Mouse (Mus musculus) hindbrain, embryonic 11.5 days (tissue): ENCODE measurements around the gene Inf2. TPM values are rescaled to one million over a fixed set of nuclear protein-coding genes. Genes with fewer than 3 reads are reported as not detected.

Source experiments
- ATAC-seq: fragments of 200-750 bp; cut with Nextera tagmentation; 2 replicates; pipeline ENCODE4 v1.8.0; 2017; ENCODE audit warnings: mild to moderate bottlenecking, moderate TSS enrichment, moderate library complexity; ENCODE audit not compliant: low FRiP score
- DNase-seq: peaks from one replicate; pipeline ENCODE4 v3.0.0-alpha.2; 2015; ENCODE audit warnings: low spot score
- H3K27ac ChIP-seq: fragments of 300-500 bp; sonication (generic); 2 replicates; pipeline ENCODE4 v1.5.1; 2014; ENCODE audit warnings: mild to moderate bottlenecking, low read depth, low read length
- H3K27me3 ChIP-seq: fragments of 300-500 bp; sonication (generic); 2 replicates; pipeline ENCODE4 v1.6.1; 2014; ENCODE audit warnings: mild to moderate bottlenecking, low read length, moderate library complexity, mixed read lengths; ENCODE audit not compliant: control insufficient read depth, insufficient read depth
- H3K36me3 ChIP-seq: fragments of 300-500 bp; sonication (generic); 2 replicates; pipeline ENCODE4 v1.6.1; 2014; ENCODE audit warnings: mild to moderate bottlenecking, low read length, moderate library complexity, mixed read lengths; ENCODE audit not compliant: control insufficient read depth, insufficient read depth
- H3K4me1 ChIP-seq: fragments of 300-500 bp; sonication (generic); replicated peaks from 2 replicates; pipeline ENCODE4 v1.6.1; 2014; ENCODE audit warnings: low read length, mixed read lengths; ENCODE audit not compliant: control insufficient read depth, insufficient read depth
- H3K4me2 ChIP-seq: fragments of 300-500 bp; sonication (generic); replicated peaks from 2 replicates; pipeline ENCODE4 v1.6.1; 2014; ENCODE audit warnings: mild to moderate bottlenecking, low read depth, low read length
- H3K4me3 ChIP-seq: fragments of 300-500 bp; sonication (generic); 2 replicates; pipeline ENCODE4 v1.5.1; 2014; ENCODE audit warnings: low read depth, low read length
- H3K9ac ChIP-seq: fragments of 300-500 bp; sonication (generic); 2 replicates; pipeline ENCODE4 v1.6.1; 2014; ENCODE audit warnings: low read depth, low read length
- H3K9me3 ChIP-seq: fragments of 300-500 bp; sonication (generic); 2 replicates; pipeline ENCODE4 v1.6.1; 2016; ENCODE audit warnings: low read length; ENCODE audit not compliant: control insufficient read depth
- WGBS: fragments of 180-500 bp; shearing (Covaris S2); extraction: QIAGEN DNeasy Blood & Tissue Kit; methylation state at CpG from one replicate; pipeline ENCODE4 v1.1.7; 2014; 5-methylcytosine and 5-hydroxymethylcytosine counted together
- polyA plus RNA-seq: library from polyadenylated mRNA; unstranded; fragments of >200 nt; fragmentation: Nextera tagmentation; extraction: Ambion mirVana; gene quantifications from 2 replicates; pipeline ENCODE4 v1.2.1, GENCODE M21; 2014

Gene Inf2
- polyA plus RNA-seq, 1 experiment from 2014 or later, result 1.2 TPM

DNA sequence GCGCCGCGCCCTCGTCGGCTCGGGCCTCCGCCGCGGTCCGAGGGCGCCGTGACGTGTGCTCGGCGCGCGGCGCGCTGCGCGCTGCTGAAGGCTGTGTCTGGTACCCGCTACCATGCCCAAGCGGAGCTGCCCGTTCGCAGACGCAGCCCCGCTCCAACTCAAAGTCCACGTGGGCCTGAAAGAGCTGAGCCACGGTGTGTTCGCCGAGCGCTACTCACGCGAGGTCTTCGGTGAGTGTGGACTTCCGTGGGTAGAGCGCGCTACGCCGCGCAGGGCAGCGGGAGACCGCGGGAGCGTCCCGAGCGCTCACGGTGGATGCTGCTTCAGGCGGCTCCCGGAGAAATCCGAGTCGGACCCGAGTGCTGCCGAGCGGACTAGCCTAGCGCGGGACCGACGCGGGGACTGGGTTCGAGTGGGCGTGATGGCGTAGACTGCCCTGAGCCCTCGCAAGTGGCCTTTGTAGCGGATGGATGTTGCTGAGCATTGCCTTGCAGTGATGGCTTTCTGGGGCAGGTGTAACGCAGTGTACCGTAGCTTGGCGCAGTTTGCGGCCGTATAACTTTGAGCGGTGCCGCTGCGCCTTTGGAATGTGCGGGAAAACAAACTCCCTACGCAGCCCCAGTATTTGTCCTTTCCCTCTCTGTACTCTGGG, 56.4 kb downstream of the Inf2 start:
- 0 out of 2 replicates have a peak, but pooled peaks cover 9% of the 10 kb centered on the region for H3K36me3 ChIP-seq
- H3K4me1 ChIP-seq, result peaks cover 4% of the 10 kb centered on the region
- WGBS, result under 1% methylated on average over 75 of the region's 75 CpGs
- no peaks in the 10 kb centered on the region for H3K9me3 ChIP-seq
- peak overlapping the region; percentile 71 for H3K4me3 ChIP-seq
- peak overlapping the region; percentile 78 for H3K9ac ChIP-seq
- peak overlapping the region; percentile 84 for H3K4me2 ChIP-seq
- peak overlapping the region; percentile 77 for H3K27ac ChIP-seq
- ATAC-seq (peak; percentile 60), DNase-seq (no peak)
- no peaks in the 10 kb centered on the region for H3K27me3 ChIP-seq

DNA sequence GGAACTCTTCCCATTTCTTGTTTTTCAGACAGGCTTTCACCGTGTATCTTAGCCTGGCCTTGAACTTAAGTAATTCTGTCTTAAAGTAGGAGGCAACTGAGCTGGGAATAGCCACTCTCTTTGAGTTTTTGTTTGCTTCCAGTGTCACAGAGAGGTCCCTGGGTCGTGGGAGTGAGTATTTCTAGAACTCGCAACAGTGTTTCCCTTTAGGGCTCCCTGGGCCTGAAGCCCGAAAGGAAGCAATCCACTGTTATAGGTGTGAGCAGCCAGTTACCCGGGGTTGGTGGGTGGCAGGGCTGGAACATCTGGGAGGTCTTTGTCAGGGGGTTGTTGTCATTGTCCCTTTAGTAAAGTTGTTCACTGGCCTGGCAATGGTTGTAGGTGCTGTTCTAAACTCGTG, 57.6 kb downstream of the Inf2 start:
- DNase-seq (no peak), ATAC-seq (no peak)
- no peaks in the 10 kb centered on the region for H3K9me3 ChIP-seq
- no peaks in the 10 kb centered on the region for H3K27me3 ChIP-seq
- 0 out of 2 replicates have a peak, but pooled peaks cover 9% of the 10 kb centered on the region for H3K36me3 ChIP-seq
- peak overlapping the region; percentile 84 for H3K4me2 ChIP-seq
- H3K9ac ChIP-seq, result peak overlapping the region; percentile 78
- 63% methylated on average over 6 of the region's 6 CpGs for WGBS
- H3K27ac ChIP-seq, result no peak overlapping the region
- peaks cover 4% of the 10 kb centered on the region for H3K4me1 ChIP-seq
- H3K4me3 ChIP-seq, result peak overlapping the region; percentile 71

DNA sequence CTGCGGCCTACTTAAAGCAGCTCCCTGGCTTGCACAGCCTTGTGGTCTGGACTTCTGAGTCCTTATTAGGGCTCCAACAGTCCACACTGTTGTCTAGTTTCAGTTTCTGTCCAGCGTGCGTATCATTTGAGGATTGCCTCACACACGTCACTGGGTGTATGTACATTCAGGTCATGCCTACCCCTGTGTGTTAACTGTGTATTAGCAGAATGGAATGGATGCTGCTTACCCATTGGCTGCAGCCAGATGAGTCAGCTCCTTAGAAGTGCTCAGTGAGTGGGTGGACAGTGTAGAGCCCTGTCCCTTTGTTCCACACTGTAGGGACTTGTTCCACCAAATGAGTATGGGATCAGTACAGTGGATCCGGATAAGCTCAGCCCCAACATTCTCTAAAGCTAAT, 59.5 kb downstream of the Inf2 start:
- Histone ChIP-seq H3K27me3 (no peaks in the 10 kb centered on the region), H3K9ac (no peak overlapping the region), H3K36me3 (0 out of 2 replicates have a peak, but pooled peaks cover 9% of the 10 kb centered on the region), H3K9me3 (no peaks in the 10 kb centered on the region), H3K4me3 (no peak overlapping the region), H3K4me2 (no peak overlapping the region), H3K4me1 (peaks cover 4% of the 10 kb centered on the region), H3K27ac (no peak overlapping the region)
- DNase-seq (no peak), ATAC-seq (no peak)
- WGBS, result 96% methylated on average over 5 of the region's 5 CpGs

DNA sequence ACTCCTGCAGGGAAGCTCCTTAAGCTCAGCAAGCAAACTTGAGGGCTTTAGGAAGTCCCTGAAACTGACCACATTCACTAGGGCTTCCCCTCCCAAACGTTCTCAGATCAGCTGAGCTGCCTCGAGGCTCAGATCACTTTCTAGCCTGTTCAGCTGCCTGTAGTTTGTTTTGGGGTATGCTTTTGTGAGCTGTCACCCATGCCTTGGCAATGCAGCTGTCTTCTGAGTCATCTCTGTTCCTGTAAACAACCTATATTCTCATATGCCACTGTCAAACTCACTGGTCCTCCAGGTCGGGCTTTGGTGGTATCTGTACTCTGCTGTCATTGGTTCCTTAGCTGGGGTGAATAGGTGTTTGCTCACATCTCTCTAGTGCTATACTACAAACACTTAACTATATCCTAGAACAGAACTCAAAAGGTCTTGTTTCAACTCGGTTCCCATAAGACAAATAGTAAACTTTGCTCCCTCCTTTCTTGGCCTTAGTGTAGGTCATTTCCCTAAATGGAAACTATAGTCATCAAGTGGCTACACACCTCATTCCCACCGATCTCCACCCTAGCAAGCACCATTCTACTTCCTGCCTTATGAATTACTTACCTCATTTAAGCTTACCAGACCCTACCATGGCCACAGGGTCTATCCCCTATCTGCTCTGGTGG, 63.3 kb downstream of the Inf2 start:
- H3K9ac ChIP-seq, result no peak overlapping the region
- peaks cover 2% of the 10 kb centered on the region for H3K4me1 ChIP-seq
- H3K4me2 ChIP-seq, result no peak overlapping the region
- H3K27ac ChIP-seq, result no peak overlapping the region
- no peaks in the 10 kb centered on the region for H3K9me3 ChIP-seq
- DNase-seq, result no peak
- WGBS, result 88% methylated on average over 5 of the region's 5 CpGs
- H3K27me3 ChIP-seq, result no peaks in the 10 kb centered on the region
- H3K36me3 ChIP-seq, result peaks cover 11% of the 10 kb centered on the region; the same call in 1 of the 2 replicates
- no peak for ATAC-seq
- no peak overlapping the region for H3K4me3 ChIP-seq

DNA sequence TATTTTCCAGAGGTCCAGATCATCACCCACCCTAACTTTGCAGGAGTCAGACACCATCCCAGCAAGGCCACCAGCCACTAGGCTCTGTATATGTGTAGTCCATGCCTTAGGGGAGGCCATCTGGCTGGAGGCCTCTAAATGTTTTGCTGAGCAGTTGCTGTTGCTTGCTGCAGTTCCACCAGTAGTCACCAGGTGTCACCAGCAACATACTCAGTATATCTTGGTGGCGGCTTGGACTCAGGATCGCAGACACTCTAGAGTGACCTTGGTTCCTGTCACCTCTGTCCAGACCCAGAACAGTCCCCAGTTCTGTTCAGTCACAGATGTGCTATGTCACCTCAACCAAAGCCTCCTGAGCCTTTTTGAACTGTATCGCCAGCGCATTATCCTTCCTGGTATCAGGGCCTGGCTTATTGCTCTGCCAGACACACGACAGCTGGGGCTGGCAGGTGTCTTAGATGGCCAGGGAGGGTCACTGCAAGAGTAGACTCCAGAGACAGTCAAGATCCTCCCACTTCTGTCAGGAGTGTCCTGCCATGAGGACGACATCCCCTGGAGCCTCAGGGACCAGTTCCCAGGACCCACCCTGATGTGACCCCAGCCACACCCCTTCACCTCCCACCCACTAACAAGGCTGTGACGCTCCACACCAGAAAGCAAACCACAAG, 64.7 kb downstream of the Inf2 start:
- H3K9me3 ChIP-seq, result no peaks in the 10 kb centered on the region
- H3K27me3 ChIP-seq, result no peaks in the 10 kb centered on the region
- ATAC-seq, result peak; percentile 72
- H3K36me3 ChIP-seq, result peaks cover 20% of the 10 kb centered on the region
- H3K27ac ChIP-seq, result no peak overlapping the region
- 56% methylated on average over 7 of the region's 7 CpGs for WGBS
- no peak overlapping the region for H3K4me3 ChIP-seq
- no peak overlapping the region for H3K4me2 ChIP-seq
- DNase-seq, result peak; percentile 92
- peaks cover 2% of the 10 kb centered on the region for H3K4me1 ChIP-seq
- no peak overlapping the region for H3K9ac ChIP-seq

DNA sequence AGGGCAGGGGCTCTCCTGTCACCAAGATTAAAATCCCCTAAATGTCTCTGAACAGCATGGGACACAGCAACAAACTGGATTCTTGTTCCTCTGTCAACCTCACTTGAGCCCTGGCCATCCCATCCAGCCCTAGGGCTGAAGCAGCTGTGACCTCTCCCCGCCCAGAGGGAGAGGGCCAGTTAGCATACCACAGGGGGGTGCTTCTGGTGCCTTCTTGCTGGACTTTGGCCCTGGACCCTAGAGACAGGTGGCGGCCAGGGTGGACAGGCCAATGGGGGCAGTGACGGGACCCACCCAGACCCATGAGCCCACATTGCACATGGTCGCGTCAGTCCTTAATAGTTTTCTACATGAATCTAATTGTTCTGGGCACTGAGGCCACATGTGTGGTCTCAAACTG, 65.5 kb downstream of the Inf2 start:
- DNase-seq (no peak), ATAC-seq (no peak)
- H3K4me2 ChIP-seq, result no peak overlapping the region
- no peaks in the 10 kb centered on the region for H3K27me3 ChIP-seq
- no peaks in the 10 kb centered on the region for H3K9me3 ChIP-seq
- no peak overlapping the region for H3K4me3 ChIP-seq
- H3K27ac ChIP-seq, result no peak overlapping the region
- 91% methylated on average over 5 of the region's 5 CpGs for WGBS
- peaks cover 2% of the 10 kb centered on the region for H3K4me1 ChIP-seq
- H3K36me3 ChIP-seq, result peaks cover 23% of the 10 kb centered on the region
- no peak overlapping the region for H3K9ac ChIP-seq

DNA sequence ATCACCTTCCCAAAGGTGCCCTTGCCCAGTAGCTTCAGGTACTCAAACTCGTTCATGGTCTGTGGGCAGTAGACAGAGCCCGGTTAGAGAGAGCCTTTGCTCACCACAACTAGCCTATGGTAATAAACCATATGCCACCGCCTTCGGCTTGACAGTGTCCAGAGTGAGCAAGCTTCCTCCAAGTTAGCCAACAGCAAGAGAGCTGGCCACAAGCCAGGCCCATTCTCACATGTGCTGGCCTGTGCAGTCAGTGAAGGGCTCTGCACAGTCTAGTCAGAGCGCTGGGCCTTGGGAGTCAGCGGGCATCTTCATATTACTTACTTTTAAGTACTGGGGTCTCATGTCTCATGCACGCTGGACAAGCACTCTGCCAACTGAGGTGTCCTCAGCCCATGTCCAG, 70.0 kb downstream of the Inf2 start:
- peaks cover 24% of the 10 kb centered on the region for H3K36me3 ChIP-seq
- ATAC-seq (no peak), DNase-seq (no peak)
- H3K27me3 ChIP-seq, result no peaks in the 10 kb centered on the region
- peaks cover 25% of the 10 kb centered on the region for H3K4me1 ChIP-seq
- H3K4me2 ChIP-seq, result no peak overlapping the region
- H3K9ac ChIP-seq, result no peak overlapping the region
- no peak overlapping the region for H3K27ac ChIP-seq
- H3K4me3 ChIP-seq, result no peak overlapping the region
- 98% methylated on average over 7 of the region's 7 CpGs for WGBS
- no peaks in the 10 kb centered on the region for H3K9me3 ChIP-seq

DNA sequence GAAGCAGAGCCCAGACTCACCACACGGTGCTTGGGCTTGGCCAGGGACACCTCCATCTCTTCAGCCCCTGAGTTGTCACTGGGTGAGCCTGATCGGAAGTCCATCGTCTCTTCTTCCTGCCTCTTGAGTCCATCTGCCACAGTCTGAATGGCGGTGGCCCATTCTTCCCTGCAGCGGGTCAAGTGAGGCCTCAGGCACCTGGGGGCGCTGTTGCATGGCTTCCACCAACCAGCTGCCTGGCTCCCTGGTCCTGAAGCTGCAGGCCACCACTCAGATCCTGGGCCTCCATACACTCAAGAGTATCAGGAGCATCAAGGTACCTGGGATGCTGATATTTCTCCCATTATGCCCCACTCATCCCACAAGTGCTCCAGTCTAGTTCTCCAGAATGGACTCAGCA, 70.5 kb downstream of the Inf2 start:
- WGBS, result 89% methylated on average over 6 of the region's 6 CpGs
- DNase-seq, result peak; percentile 52
- H3K36me3 ChIP-seq, result peaks cover 24% of the 10 kb centered on the region
- H3K4me2 ChIP-seq, result no peak overlapping the region
- H3K27me3 ChIP-seq, result no peaks in the 10 kb centered on the region
- ATAC-seq, result no peak
- H3K4me3 ChIP-seq, result no peak overlapping the region
- H3K9me3 ChIP-seq, result no peaks in the 10 kb centered on the region
- no peak overlapping the region for H3K9ac ChIP-seq
- H3K27ac ChIP-seq, result no peak overlapping the region
- H3K4me1 ChIP-seq, result peaks cover 29% of the 10 kb centered on the region
